Mouse (Mus musculus) bone marrow macrophage, adult 2 months (primary cell): ENCODE measurements around the gene Caln1.

Source experiments
- CTCF ChIP-seq: IDR thresholded peaks from 2 replicates; pipeline ENCODE4 v1.5.1; 2012; ENCODE audit warnings: low read depth, mild to moderate bottlenecking, low read length, moderate library complexity
- POLR2A ChIP-seq: IDR thresholded peaks from 2 replicates; pipeline ENCODE4 v1.6.1; 2012; ENCODE audit warnings: mild to moderate bottlenecking, low read depth, low read length, borderline replicate concordance

GRCm38 (mm10) chr5:130527416-130527815 lies 158.2 kb downstream of the Caln1 start:
- no peak for TF ChIP-seq CTCF
- TF ChIP-seq POLR2A = no peak
